Mouse (Mus musculus) 3T3-L1 (cell line): ENCODE measurements around the gene Gm10775.

ENCODE experiments used
- DNase-seq: peaks from one replicate; pipeline ENCODE4 v3.0.0-alpha.2; 2015; ENCODE audit warnings: low read depth, low spot score

The Gm10775 gene

GRCm38 (mm10) chr13:65259239-65259638, at the start of gene Gm10775:
TSS of gene Gm10775 (plus strand) at chr13:65259539.
- no peak for DNase-seq

DNA sequence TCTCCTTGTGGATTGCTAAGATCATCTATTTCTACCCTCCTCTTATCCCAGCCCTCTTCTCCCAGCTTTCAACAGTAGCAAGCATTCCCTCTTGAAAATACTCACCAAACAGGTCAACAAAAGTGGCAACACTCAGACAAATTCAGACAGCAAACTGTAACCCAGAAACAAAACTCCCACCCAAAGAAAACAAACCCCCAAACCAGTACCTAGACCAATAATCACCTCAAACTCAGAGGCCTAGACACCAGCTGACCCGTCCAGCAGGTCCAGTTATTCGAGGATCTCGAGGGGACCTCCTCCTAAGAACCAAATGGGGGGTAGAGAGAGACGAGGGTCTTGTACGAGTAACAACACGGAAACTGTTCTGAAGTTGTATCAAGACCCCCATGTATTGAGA, 33.4 kb upstream of the Gm10775 start:
- DNase-seq: no peak

GRCm38 (mm10) chr13:65226657-65227056, 32.7 kb upstream of the Gm10775 start:
- no peak for DNase-seq

DNA sequence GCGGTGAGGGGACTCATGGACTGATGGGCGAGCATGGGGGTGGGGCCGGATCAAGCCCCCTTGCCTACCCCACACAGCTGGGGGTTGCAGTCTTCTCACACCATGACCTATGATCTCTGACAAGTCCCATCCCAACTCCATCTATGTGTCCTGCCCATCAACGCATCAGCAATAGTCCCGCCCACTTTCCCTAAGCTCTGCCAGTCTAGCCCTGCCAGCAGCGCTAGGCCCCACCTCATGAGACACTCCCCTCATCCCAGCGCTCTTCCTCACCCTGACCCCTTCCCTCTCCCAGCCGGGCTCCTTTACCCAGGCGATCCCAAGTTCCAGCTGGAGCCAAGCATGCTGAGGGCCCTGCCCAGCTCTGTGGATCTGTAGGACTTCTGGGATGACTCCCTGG, 22.1 kb upstream of the Gm10775 start:
- no peak for DNase-seq

DNA sequence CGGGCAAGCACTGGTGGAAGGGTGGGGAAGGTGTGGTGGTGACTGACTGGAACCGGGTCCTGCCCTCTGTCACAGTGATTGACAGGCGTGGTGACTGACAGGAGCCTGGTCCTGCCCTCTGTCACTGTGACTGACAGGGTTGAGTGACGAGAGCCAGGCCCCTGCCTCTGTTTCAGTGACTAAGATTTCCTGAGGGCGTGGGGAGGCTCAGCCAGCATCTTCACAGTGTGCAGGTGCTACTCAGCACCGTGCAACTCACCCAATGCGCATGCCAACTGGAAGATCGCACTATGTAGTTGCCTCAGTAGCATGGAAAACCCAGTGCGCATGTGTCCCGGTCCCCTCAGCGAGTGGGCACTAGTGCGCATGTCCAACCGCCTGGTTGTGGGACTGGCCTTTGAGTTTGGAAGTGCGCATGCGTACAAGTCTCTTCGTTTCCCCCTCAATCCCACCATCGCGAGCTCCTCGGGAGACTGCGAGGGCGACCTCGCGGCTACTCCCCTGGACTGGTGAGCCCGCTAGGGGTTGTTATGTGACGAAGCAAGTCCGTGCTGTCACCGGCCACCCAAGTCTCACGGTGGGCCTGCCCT, 18.7 kb upstream of the Gm10775 start:
- peak; percentile 98 for DNase-seq

DNA sequence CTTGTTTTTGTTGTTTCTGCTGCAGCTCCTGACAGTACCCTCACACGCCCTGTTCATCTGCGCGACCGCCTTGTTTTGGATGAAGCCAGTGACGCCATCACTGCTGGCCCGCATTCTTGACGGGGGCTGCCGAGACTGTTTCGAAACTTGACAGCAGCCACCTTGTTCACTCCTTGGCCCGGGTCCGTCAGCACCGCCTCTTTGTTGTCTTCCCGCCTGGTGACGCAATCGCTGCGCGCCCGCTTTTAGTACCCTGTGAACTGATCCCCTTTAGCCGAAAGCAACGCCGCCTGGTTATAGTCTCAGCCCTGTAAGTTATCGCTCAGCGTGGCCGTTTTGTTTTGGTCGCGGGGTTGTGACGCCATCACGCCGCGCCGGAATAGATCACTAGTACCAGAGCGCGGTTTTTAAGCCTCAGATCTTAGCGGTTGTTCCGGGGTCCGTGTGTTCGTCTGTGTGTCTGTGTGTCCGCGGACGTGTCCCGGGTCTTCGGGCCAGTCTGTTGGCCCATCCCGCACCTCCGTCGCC, 18.2 kb upstream of the Gm10775 start:
- peak; percentile 86 for DNase-seq

DNA sequence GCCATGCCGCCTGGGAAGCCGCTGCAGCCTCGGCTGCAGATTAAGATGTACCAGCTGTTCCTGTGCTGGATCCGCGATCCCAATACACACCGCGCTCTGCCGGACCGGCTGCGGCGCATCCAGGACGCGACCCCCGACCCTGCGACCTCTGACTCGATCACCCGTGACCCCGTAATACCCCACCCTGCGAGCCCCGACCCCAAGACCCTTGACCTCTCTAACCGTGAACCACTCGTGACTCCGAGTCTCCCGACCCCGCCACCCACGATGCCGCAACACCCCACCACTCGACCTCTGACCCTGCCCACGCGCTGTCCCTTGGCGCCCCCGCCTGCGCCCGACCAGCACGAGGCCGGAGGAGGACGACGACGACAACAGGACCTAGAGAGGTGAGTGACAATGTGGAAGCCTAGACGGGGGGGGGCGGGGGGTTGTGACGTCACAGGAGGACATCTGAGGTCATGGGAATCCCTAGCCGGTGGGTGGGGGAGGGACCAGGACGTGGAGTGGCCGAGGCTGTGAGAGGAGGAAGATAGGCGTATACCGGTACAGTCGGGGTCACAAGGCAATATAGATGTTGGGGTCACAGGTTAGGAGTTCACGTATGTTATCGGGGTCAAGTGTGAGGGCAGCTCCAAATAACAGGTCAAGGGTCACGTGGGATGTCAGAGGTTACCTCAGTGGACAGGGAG, 17.6 kb upstream of the Gm10775 start:
- DNase-seq: no peak

GRCm38 (mm10) chr13:65242319-65242787, 17.0 kb upstream of the Gm10775 start:
- DNase-seq: no peak

DNA sequence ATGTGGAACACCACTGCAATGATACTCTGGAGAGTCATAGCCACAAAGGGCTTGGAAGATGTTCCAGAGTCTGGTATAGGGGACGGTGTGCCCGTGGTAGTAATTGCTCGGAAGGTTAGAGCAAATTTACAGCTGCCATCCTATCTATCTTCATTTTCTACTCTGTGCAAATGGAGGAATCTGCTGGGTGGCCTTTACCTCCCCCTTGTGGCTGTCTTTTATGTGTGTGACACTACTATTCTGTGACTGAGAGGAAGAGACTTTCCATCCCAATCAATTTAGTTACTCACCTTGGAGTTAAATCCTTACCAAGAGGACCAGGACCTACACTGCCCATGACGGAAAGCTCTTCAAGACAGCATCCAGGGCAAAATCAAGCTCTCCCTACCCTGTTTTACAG, 16.1 kb upstream of the Gm10775 start:
- peak; percentile 26 for DNase-seq

GRCm38 (mm10) chr13:65258175-65258954, 974 bp upstream of the Gm10775 start:
- no peak for DNase-seq

- no peak for DNase-seq
Measured at GRCm38 (mm10) chr13:65262086-65262485, 2.7 kb downstream of the Gm10775 start.

DNA sequence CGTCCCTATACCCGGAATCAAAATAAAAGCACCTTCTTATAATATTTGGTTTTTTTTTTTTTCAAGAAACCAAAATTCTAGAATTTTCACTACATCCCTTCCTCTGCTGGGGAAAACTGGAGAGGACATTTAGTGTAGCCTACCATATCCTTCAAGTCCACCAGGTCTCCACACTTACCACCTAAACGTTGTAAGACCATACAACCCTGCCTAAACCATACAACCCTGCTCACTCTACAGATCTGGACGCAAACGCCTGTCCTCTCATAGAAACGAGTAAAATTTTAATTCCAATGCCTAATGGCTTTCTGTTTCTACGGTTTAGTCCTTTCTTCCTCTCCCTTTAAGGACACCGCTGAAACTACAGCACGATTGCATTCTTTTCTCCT, 18.6 kb downstream of the Gm10775 start:
- no peak for DNase-seq

DNA sequence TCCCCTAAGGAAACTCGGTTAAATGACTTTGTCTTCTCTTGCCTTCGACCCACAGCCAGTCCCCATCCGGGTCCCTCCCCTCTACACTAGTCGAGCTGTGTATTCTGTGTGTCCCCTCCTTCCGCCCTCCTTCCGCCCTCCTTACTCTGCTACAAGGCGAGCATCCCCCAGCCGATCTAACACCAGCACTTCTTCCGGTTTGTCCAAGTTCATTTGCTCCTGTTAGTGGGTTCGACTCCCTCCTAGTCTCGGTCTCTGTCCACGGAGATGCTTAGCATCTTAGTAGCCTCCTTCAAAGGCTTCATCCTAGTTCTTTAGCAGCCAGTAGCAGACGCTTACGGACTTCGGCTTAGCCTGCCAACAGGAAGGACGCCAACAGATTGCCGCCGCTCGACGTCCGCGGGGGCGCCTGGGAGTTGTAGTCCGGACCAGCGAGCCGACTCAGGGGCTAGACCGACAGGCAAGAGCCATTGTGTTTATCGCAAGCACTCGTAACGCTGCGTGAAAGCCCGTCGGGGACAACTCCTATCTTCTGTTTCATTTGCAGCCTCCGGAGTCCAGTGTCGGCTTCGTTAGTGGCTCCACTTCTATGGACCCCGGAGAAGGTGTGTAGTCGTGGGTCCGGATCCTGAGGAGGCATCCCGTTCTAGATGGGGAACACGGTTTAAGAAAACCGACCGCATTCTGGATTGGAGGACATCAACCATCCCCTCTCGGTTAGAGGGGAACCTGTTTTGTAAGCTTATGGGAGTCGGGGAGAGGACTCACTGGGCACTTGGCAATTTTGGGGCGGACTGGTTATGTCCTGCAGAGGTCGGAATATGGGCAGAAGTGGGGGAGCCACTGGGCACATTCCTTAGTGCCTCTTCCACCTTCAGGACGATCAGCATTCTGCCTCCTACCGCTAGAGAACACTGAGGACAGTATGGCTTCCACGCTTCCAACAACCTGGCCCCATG, 19.3 kb downstream of the Gm10775 start, which contains the start of gene Zfp369:
Gene Zfp369 (plus strand): TSS at position 432 of the 959 bp plus-strand sequence.
- DNase-seq: peak; percentile 93

DNA sequence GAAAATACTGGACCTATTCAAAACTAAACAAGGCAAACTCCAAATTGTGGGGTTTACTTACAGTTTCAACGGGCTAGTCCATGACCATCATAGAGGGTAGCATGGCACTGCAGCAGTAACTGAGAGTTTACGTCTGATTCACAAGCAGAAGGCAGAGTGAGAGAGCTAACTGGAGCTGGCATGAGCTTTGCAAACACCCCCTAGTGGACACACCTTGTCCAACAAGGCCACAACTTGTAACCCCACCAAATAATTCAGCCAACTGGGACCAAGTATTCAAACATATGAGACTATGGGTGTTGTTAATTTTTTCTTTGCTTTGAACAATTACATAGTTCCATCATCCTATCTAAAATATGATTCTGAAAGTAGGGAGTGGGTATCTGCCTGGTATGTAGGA, 27.4 kb downstream of the Gm10775 start:
- DNase-seq: no peak

DNA sequence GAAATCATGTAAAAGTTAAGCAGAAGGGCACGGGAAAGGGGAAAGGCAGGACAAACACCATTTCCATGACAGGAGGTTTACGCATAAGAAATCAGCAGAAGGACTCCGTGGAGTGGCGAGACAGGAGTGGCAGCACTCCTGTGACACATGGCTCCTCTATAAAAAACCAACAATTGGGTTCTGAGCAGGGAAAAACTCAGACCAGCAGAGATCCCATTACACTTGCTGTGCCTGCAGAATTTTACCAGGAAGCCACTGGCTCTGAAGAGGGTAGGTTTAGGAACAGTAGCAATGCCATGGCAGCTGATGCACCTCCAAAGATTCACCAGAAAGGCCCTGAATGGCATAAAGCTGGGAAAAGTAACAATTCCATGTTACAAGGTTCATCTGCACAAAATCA, 37.0 kb downstream of the Gm10775 start:
- no peak for DNase-seq
